Mouse (Mus musculus) hindbrain, embryonic 14.5 days (tissue): ENCODE results near the gene Mat2b. TPM values are rescaled to one million over a fixed set of nuclear protein-coding genes. Genes with fewer than 3 reads are reported as not detected.
"Not testable (repeated sequence)": the region's sequence is repeated elsewhere in the genome, so short reads cannot be mapped to it uniquely, and the experiment has no call there.

ENCODE experiments used
- ATAC-seq: fragments of 200-750 bp; cut with Nextera tagmentation; 2 replicates; pipeline ENCODE4 v1.8.0; 2017; ENCODE audit warnings: moderate number of reproducible peaks, mild to moderate bottlenecking, moderate TSS enrichment, moderate library complexity; ENCODE audit not compliant: low FRiP score
- DNase-seq: peaks from one replicate; pipeline ENCODE4 v3.0.0-alpha.2; 2015; ENCODE audit warnings: low spot score
- H3K27ac ChIP-seq: fragments of 300-500 bp; sonication (generic); 2 replicates; pipeline ENCODE4 v1.5.1; 2014; ENCODE audit warnings: mild to moderate bottlenecking, moderate library complexity
- H3K27me3 ChIP-seq: fragments of 300-500 bp; sonication (generic); 2 replicates; pipeline ENCODE4 v1.6.1; 2014; ENCODE audit warnings: mild to moderate bottlenecking, low read length, mixed read lengths; ENCODE audit not compliant: control insufficient read depth, insufficient read depth
- H3K36me3 ChIP-seq: fragments of 300-500 bp; sonication (generic); replicated peaks from 2 replicates; pipeline ENCODE4 v1.6.1; 2014; ENCODE audit not compliant: control insufficient read depth, insufficient read depth
- H3K4me1 ChIP-seq: fragments of 300-500 bp; sonication (generic); replicated peaks from 2 replicates; pipeline ENCODE4 v1.6.1; 2014; ENCODE audit warnings: antibody characterized with exemption, low read length, mixed read lengths; ENCODE audit not compliant: control insufficient read depth, insufficient read depth
- H3K4me2 ChIP-seq: fragments of 300-500 bp; sonication (generic); replicated peaks from 2 replicates; pipeline ENCODE4 v1.6.1; 2014; ENCODE audit warnings: mild to moderate bottlenecking, moderate library complexity
- H3K4me3 ChIP-seq: fragments of 300-500 bp; sonication (generic); replicated peaks from 2 replicates; pipeline ENCODE4 v1.5.1; 2014; ENCODE audit warnings: mild to moderate bottlenecking, low read length
- H3K9ac ChIP-seq: fragments of 300-500 bp; sonication (generic); 2 replicates; pipeline ENCODE4 v1.6.1; 2014
- H3K9me3 ChIP-seq: fragments of 300-500 bp; sonication (generic); 2 replicates; pipeline ENCODE4 v1.6.1; 2016; ENCODE audit warnings: low read length; ENCODE audit not compliant: control insufficient read depth
- WGBS: fragments of 180-500 bp; shearing (Covaris S2); extraction: QIAGEN DNeasy Blood & Tissue Kit; methylation state at CpG from one replicate; pipeline ENCODE4 v1.1.7; 2014; 5-methylcytosine and 5-hydroxymethylcytosine counted together
- polyA plus RNA-seq: library from polyadenylated mRNA; unstranded; fragments of >200 nt; fragmentation: Nextera tagmentation; extraction: Ambion mirVana; gene quantifications from 2 replicates; pipeline ENCODE4 v1.2.1, GENCODE M21; 2014

Mat2b gene
- polyA plus RNA-seq, 1 experiment from 2014 or later: 57.4 TPM

- no peak overlapping the region for H3K4me3 ChIP-seq
- WGBS: 85% methylated on average over 8 of the region's 8 CpGs
- H3K27me3 ChIP-seq: no peaks in the 10 kb centered on the region
- no peaks in the 10 kb centered on the region for H3K36me3 ChIP-seq
- H3K4me2 ChIP-seq: no peak overlapping the region
- H3K9ac ChIP-seq: no peak overlapping the region
- H3K27ac ChIP-seq: no peak overlapping the region
- H3K4me1 ChIP-seq: no peaks in the 10 kb centered on the region
- ATAC-seq (no peak), DNase-seq (no peak)
- no peaks in the 10 kb centered on the region for H3K9me3 ChIP-seq
These were observed 18.9 kb upstream of the Mat2b start for GRCm38 (mm10) chr11:40713858-40714257.

DNA sequence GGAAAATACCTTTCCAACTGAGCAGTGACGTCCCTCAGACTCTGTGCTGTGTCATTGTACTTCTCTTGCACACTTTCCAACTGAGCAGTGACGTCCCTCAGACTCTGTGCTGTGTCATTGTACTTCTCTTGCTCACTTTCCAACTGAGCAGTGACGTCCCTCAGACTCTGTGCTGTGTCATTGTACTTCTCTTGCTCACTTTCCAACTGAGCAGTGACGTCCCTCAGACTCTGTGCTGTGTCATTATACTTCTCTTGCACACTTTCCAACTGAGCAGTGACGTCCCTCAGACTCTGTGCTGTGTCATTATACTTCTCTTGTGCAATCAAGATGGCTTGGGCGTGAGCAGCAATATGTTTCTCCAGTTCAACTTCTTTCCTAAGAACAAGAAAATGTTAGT, 14.9 kb upstream of the Mat2b start:
- not testable (repeated sequence) for H3K36me3 ChIP-seq, H3K9ac ChIP-seq, H3K9me3 ChIP-seq, H3K4me1 ChIP-seq, DNase-seq, H3K27ac ChIP-seq, H3K4me3 ChIP-seq, H3K27me3 ChIP-seq, ATAC-seq, H3K4me2 ChIP-seq
- WGBS: 92% methylated on average over 6 of the region's 6 CpGs

DNA sequence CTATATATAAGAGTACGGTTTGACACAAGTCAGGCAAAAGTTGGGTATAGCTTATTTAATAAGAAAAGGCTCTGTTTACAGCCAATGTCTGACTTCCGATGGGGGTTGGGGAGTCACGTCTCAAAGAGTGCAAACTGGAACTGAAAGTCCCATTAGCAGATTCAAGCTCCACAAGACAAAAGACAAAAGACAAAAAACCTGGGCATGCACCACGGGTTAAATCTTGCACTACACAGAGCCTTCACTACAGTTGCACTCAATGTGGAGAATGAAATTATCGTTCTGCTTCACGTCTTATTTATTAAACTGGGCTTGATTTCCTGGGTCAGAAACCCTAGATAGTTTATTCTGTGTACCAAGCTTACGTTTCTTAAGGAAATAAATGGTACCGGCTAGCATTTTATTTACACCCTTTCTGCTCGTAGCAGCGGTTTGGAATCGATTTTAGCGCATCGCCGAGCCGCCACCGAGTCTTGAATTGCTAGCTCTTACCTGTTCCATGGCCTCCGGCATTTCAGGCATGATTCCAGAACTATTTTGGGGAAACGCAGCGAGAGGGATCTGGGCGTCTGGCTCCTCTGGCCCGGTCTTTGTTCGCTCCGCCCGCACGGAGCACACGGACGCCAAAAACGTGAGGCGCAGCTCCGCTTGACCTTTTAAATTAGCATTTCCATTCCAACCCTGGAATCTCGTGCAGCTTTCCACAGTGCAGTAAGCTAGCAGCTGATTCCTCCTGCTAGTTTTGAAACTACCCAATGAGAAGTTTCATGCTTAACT, 504 bp downstream of the Mat2b start:
- Histone ChIP-seq H3K9me3 (no peaks in the 10 kb centered on the region), H3K36me3 (no peaks in the 10 kb centered on the region), H3K4me2 (peak overlapping the region; percentile 87), H3K27ac (peak overlapping the region; percentile 96), H3K27me3 (no peaks in the 10 kb centered on the region), H3K9ac (peak overlapping the region; percentile 81), H3K4me3 (peak overlapping the region; percentile 80), H3K4me1 (peaks cover 25% of the 10 kb centered on the region)
- ATAC-seq (peak; percentile 58), DNase-seq (peak; percentile 77)
- under 1% methylated on average over 31 of the region's 31 CpGs for WGBS

DNA sequence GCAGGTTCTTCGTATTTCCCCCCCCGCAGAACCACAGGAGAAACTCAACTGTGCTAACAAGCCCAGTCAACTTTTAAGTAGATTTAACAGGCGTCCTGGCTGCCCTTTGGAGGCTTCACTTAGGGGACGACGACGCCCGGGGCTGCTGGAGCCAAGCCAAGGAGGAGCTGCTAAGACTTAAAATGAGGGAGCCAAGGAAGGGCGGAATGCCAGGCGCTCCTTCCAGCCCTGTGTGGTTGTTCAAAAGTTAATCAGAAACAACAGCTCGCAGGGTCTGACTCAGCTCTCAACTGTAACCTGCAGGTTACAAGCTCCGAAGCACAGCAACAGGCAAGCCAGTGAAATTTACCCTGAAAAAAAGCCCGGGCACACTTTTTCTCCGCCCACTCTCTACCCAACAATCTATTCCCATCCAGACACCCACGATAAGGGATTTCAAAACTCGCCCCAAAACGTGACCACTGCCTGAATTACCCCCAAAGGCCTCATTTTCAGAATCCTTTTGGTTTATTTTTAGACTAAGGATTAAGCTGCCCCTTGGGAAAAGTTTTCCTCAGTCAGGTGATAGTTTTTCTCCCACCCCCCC, 1.5 kb downstream of the Mat2b start:
- Histone ChIP-seq H3K9ac (peak overlapping the region; percentile 81), H3K9me3 (no peaks in the 10 kb centered on the region), H3K4me2 (peak overlapping the region; percentile 87), H3K4me3 (peak overlapping the region; percentile 80), H3K4me1 (peaks cover 25% of the 10 kb centered on the region), H3K27ac (peak overlapping the region; percentile 96), H3K27me3 (no peaks in the 10 kb centered on the region), H3K36me3 (no peaks in the 10 kb centered on the region)
- ATAC-seq (0 out of 2 replicates have a peak, but pooled peaks have one; percentile 5), DNase-seq (peak; percentile 65)
- under 1% methylated on average over 16 of the region's 16 CpGs for WGBS

GRCm38 (mm10) chr11:40692511-40693365, 2.3 kb downstream of the Mat2b start:
- Histone ChIP-seq H3K4me1 (peaks cover 25% of the 10 kb centered on the region), H3K9ac (peak overlapping the region; percentile 81), H3K27me3 (no peaks in the 10 kb centered on the region), H3K4me3 (peak overlapping the region; percentile 80), H3K9me3 (no peaks in the 10 kb centered on the region), H3K27ac (peak overlapping the region; percentile 96), H3K4me2 (peak overlapping the region; percentile 87), H3K36me3 (no peaks in the 10 kb centered on the region)
- DNase-seq: peak; percentile 92
- ATAC-seq: peak; percentile 98
- 1% methylated on average over 36 of the region's 36 CpGs for WGBS

- no peaks in the 10 kb centered on the region for H3K9me3 ChIP-seq
- H3K4me2 ChIP-seq: peak overlapping the region; percentile 87
- H3K9ac ChIP-seq: peak overlapping the region; percentile 71
- peak overlapping the region; percentile 80 for H3K4me3 ChIP-seq
- WGBS: 0% methylated on average over 28 of the region's 28 CpGs
- no peak for DNase-seq
- no peaks in the 10 kb centered on the region for H3K27me3 ChIP-seq
- peak overlapping the region; percentile 66 for H3K27ac ChIP-seq
- ATAC-seq: peak; percentile 81
- peaks cover 5% of the 10 kb centered on the region for H3K36me3 ChIP-seq
- peaks cover 25% of the 10 kb centered on the region for H3K4me1 ChIP-seq
These were observed 2.9 kb downstream of the Mat2b start for GRCm38 (mm10) chr11:40692101-40692509.

DNA sequence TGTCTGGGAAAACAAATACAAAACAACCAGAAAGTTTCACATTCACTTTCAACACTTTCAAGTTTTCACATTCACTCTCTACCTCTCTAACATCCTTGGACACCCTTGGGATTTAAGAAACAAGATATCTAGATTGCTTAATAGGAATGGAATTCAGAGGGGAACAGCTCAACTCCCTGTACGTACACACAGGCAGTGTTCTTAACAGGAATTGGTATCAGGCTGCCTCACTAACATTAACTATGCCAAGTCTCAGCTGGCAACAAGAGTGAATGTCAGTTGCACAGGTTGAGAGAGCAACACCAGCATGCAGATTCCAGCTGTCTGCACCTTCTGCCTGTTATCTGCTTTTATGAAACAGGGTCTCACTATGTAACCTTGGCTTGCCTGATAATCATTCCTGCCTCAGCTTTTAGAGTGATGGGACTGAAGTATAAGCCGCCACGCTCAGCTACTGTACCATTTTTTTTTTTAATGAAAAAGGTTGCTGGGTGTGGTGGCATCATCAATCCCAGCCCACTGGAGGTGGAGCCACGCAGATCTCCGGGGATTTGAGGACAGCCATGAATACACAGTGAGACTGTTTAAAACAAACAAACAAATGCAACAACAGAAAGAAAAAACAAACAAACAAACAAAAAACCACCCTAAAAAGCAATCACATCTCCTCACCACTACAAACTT, 4.4 kb downstream of the Mat2b start:
- Histone ChIP-seq H3K27ac (no peak overlapping the region), H3K4me1 (peaks cover 25% of the 10 kb centered on the region), H3K36me3 (peaks cover 20% of the 10 kb centered on the region), H3K27me3 (no peaks in the 10 kb centered on the region), H3K4me3 (no peak overlapping the region), H3K9ac (no peak overlapping the region), H3K4me2 (peak overlapping the region; percentile 87; the same call in 1 of the 2 replicates), H3K9me3 (no peaks in the 10 kb centered on the region)
- no peak for DNase-seq
- 72% methylated on average over 5 of the region's 5 CpGs for WGBS
- no peak for ATAC-seq

GRCm38 (mm10) chr11:40683295-40683694, 11.7 kb downstream of the Mat2b start:
- Histone ChIP-seq H3K4me2 (no peak overlapping the region), H3K27ac (no peak overlapping the region), H3K4me3 (no peak overlapping the region), H3K9ac (no peak overlapping the region), H3K4me1 (no peaks in the 10 kb centered on the region), H3K27me3 (no peaks in the 10 kb centered on the region), H3K36me3 (peaks cover 83% of the 10 kb centered on the region), H3K9me3 (no peaks in the 10 kb centered on the region)
- ATAC-seq (no peak), DNase-seq (no peak)
- WGBS: 70% methylated on average over 3 of the region's 3 CpGs
